Mouse (Mus musculus): ENCODE measurements around the gene Tax1bp1. TPM values are rescaled to one million over a fixed set of nuclear protein-coding genes. Genes with fewer than 3 reads are reported as not detected.

Tax1bp1 gene
- polyA plus RNA-seq, 1 experiment from 2014 or later = 161 TPM

DNA sequence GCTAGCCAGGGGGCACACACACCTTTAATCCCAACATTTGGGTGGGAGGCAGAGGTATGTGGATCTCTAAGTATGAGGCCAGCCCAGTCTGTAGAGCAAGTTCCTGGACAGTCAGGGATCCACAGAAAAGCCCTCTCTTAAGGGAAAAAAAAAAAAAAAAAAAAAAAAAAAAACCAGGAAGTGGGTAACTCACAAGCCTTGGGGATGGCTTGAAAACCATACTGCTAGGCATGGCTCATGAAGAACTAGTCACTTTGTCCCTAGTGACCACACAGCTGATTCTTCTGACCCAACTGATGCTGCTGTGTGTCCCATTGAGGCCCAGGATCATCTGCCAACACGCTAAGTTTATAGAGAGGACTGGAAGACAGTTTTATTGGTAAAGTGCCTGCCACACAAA is 14.5 kb upstream of the Tax1bp1 start:
- 81% methylated on average over 1 of the region's 1 CpGs for WGBS
- H3K4me1 ChIP-seq (replicated peaks; ENCODE audit: control insufficient read depth, insufficient read depth, low read length) = no peaks in the 10 kb centered on the region
- H3K4me3 ChIP-seq (replicated peaks; ENCODE audit: low read length) = no peak overlapping the region
- no peak overlapping the region for H3K9ac ChIP-seq (replicated peaks; ENCODE audit: low read depth, low read length)
- no peak overlapping the region for H3K4me2 ChIP-seq (ENCODE audit: low read length)
- no peaks in the 10 kb centered on the region for H3K36me3 ChIP-seq (ENCODE audit: control insufficient read depth, insufficient read depth)
- H3K9me3 ChIP-seq (ENCODE audit: control insufficient read depth, low read length) = no peaks in the 10 kb centered on the region
- no peaks in the 10 kb centered on the region for H3K27me3 ChIP-seq (replicated peaks; ENCODE audit: control insufficient read depth, insufficient read depth, low read length)
- ATAC-seq = no peak
- H3K27ac ChIP-seq (ENCODE audit: low read length) = no peak overlapping the region

- Histone ChIP-seq H3K27ac (ENCODE audit: low read length) (no peak overlapping the region), H3K9ac (replicated peaks; ENCODE audit: low read depth, low read length) (no peak overlapping the region), H3K36me3 (ENCODE audit: control insufficient read depth, insufficient read depth) (no peaks in the 10 kb centered on the region), H3K4me3 (replicated peaks; ENCODE audit: low read length) (no peak overlapping the region), H3K9me3 (ENCODE audit: control insufficient read depth, low read length) (no peaks in the 10 kb centered on the region), H3K4me1 (replicated peaks; ENCODE audit: control insufficient read depth, insufficient read depth, low read length) (no peaks in the 10 kb centered on the region), H3K27me3 (replicated peaks; ENCODE audit: control insufficient read depth, insufficient read depth, low read length) (0 out of 2 replicates have a peak, but pooled peaks cover 2% of the 10 kb centered on the region), H3K4me2 (ENCODE audit: low read length) (no peak overlapping the region)
- WGBS = 80% methylated on average over 4 of the region's 4 CpGs
- no peak for ATAC-seq
These were observed 13.6 kb upstream of the Tax1bp1 start for GRCm38 (mm10) chr6:52699899-52700298.

DNA sequence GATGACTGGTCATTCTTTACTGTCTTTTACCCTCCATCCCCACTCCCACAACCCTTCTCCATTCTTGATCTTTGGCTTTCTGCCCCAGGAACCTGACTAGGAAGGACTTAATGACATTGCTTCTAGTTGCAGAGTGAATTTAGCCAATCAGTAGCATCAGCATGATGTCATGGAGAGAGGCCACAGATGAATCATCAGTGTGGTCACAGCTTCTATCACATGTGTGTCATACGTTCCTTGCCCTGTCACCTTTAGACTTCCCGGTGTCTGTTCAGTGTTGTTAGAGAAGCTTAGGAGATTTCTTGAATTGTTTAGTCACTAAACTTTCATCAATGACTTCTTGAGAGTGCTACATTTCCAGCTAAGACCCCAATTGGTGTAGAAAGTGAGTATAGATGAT is 10.3 kb upstream of the Tax1bp1 start:
- H3K9ac ChIP-seq (replicated peaks; ENCODE audit: low read depth, low read length) = no peak overlapping the region
- 0 out of 2 replicates have a peak, but pooled peaks cover 2% of the 10 kb centered on the region for H3K27me3 ChIP-seq (replicated peaks; ENCODE audit: control insufficient read depth, insufficient read depth, low read length)
- no peak for ATAC-seq
- no peak overlapping the region for H3K4me2 ChIP-seq (ENCODE audit: low read length)
- no peaks in the 10 kb centered on the region for H3K9me3 ChIP-seq (ENCODE audit: control insufficient read depth, low read length)
- no peak overlapping the region for H3K27ac ChIP-seq (ENCODE audit: low read length)
- no peaks in the 10 kb centered on the region for H3K4me1 ChIP-seq (replicated peaks; ENCODE audit: control insufficient read depth, insufficient read depth, low read length)
- no peaks in the 10 kb centered on the region for H3K36me3 ChIP-seq (ENCODE audit: control insufficient read depth, insufficient read depth)
- 92% methylated on average over 2 of the region's 2 CpGs for WGBS
- no peak overlapping the region for H3K4me3 ChIP-seq (replicated peaks; ENCODE audit: low read length)

DNA sequence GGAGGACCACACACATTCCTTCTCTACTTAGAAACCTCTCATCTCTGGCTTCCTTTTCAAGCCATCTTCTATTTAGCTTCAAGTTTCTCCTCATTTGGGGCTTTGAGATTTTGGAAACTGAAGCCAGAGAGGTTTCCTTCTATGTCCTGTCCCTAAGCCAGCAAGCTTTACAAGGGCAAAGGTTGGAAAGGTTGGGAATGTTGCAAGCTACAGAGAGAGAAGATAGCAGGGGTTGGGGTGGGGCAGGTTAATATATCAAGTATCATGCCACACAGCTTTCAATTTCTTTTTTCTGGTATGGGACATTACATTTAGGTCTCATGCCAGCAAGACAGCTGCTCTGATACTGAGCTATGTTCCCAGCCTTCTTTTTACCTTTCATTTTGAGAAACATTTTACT is 8.2 kb upstream of the Tax1bp1 start:
- H3K27me3 ChIP-seq (replicated peaks; ENCODE audit: control insufficient read depth, insufficient read depth, low read length) = 0 out of 2 replicates have a peak, but pooled peaks cover 2% of the 10 kb centered on the region
- no peak overlapping the region for H3K4me2 ChIP-seq (ENCODE audit: low read length)
- H3K9ac ChIP-seq (replicated peaks; ENCODE audit: low read depth, low read length) = no peak overlapping the region
- no peak for ATAC-seq
- no peak overlapping the region for H3K27ac ChIP-seq (ENCODE audit: low read length)
- H3K36me3 ChIP-seq (ENCODE audit: control insufficient read depth, insufficient read depth) = no peaks in the 10 kb centered on the region
- no peaks in the 10 kb centered on the region for H3K4me1 ChIP-seq (replicated peaks; ENCODE audit: control insufficient read depth, insufficient read depth, low read length)
- H3K4me3 ChIP-seq (replicated peaks; ENCODE audit: low read length) = no peak overlapping the region
- no peaks in the 10 kb centered on the region for H3K9me3 ChIP-seq (ENCODE audit: control insufficient read depth, low read length)

DNA sequence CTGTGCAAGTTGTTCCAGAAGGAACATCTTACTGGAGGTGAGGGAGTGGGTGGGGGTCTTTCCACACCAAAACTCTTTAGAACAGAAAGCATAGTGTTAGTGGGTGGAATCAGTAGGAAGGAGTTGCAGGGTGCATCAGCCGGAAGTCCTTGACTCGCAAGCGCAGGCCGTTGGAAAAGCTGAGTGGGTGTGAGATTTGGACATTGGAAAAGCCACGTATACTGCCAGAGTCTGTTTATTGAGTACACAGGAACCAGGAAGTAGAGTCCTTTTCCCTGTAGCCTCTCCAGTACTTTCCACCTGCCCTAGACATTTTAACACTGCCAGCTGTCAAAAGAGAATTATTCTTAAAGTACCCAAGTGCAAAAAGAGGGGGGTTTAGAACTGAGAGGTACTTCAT is 5.7 kb upstream of the Tax1bp1 start:
- Histone ChIP-seq H3K4me2 (ENCODE audit: low read length) (no peak overlapping the region), H3K27ac (ENCODE audit: low read length) (no peak overlapping the region), H3K9ac (replicated peaks; ENCODE audit: low read depth, low read length) (no peak overlapping the region), H3K36me3 (ENCODE audit: control insufficient read depth, insufficient read depth) (no peaks in the 10 kb centered on the region), H3K4me1 (replicated peaks; ENCODE audit: control insufficient read depth, insufficient read depth, low read length) (no peaks in the 10 kb centered on the region), H3K9me3 (ENCODE audit: control insufficient read depth, low read length) (no peaks in the 10 kb centered on the region), H3K4me3 (replicated peaks; ENCODE audit: low read length) (no peak overlapping the region), H3K27me3 (replicated peaks; ENCODE audit: control insufficient read depth, insufficient read depth, low read length) (0 out of 2 replicates have a peak, but pooled peaks cover 2% of the 10 kb centered on the region)
- ATAC-seq = no peak
- WGBS = 89% methylated on average over 5 of the region's 5 CpGs

DNA sequence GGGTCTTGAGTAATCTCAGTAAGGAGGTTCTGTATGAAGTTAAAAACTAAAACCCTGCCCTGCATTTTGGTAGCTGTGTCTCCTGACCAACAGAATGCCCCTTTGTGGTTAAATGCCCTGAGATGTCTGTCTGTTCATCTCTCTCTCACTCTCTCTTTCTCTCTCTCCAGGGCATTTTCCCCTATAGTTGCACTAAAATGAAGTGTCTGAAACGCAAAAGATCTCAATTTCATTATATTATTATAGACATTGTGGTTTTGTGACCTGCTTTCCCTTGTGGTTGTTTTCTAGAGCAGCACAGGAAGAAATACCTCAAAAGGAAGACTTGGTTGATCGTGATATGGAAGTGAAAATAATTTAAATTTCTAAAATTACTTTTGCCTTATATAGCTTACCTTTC is 966 bp upstream of the Tax1bp1 start:
- Histone ChIP-seq H3K4me3 (replicated peaks; ENCODE audit: low read length) (no peak overlapping the region), H3K27ac (ENCODE audit: low read length) (no peak overlapping the region), H3K4me2 (ENCODE audit: low read length) (no peak overlapping the region), H3K9ac (replicated peaks; ENCODE audit: low read depth, low read length) (no peak overlapping the region), H3K4me1 (replicated peaks; ENCODE audit: control insufficient read depth, insufficient read depth, low read length) (peaks cover 3% of the 10 kb centered on the region), H3K27me3 (replicated peaks; ENCODE audit: control insufficient read depth, insufficient read depth, low read length) (no peaks in the 10 kb centered on the region), H3K36me3 (ENCODE audit: control insufficient read depth, insufficient read depth) (no peaks in the 10 kb centered on the region), H3K9me3 (ENCODE audit: control insufficient read depth, low read length) (no peaks in the 10 kb centered on the region)
- no peak for ATAC-seq
- WGBS = 87% methylated on average over 2 of the region's 2 CpGs

GRCm38 (mm10) chr6:52713897-52714509 is 474 bp downstream of the Tax1bp1 start:
- Histone ChIP-seq H3K9ac (replicated peaks; ENCODE audit: low read depth, low read length) (peak overlapping the region; percentile 89), H3K36me3 (ENCODE audit: control insufficient read depth, insufficient read depth) (no peaks in the 10 kb centered on the region), H3K9me3 (ENCODE audit: control insufficient read depth, low read length) (no peaks in the 10 kb centered on the region), H3K27ac (ENCODE audit: low read length) (peak overlapping the region; percentile 91), H3K27me3 (replicated peaks; ENCODE audit: control insufficient read depth, insufficient read depth, low read length) (no peaks in the 10 kb centered on the region), H3K4me2 (ENCODE audit: low read length) (peak overlapping the region; percentile 81), H3K4me1 (replicated peaks; ENCODE audit: control insufficient read depth, insufficient read depth, low read length) (peaks cover 3% of the 10 kb centered on the region), H3K4me3 (replicated peaks; ENCODE audit: low read length) (peak overlapping the region; percentile 99)
- WGBS = 0% methylated on average over 52 of the region's 52 CpGs
- ATAC-seq = peak; percentile 74

- H3K4me2 ChIP-seq (ENCODE audit: low read length) = no peak overlapping the region
- peaks cover 3% of the 10 kb centered on the region for H3K4me1 ChIP-seq (replicated peaks; ENCODE audit: control insufficient read depth, insufficient read depth, low read length)
- 89% methylated on average over 5 of the region's 5 CpGs for WGBS
These were observed 4.1 kb downstream of the Tax1bp1 start for GRCm38 (mm10) chr6:52717493-52718192.

GRCm38 (mm10) chr6:52724805-52725439 is 11.4 kb downstream of the Tax1bp1 start:
- H3K9ac ChIP-seq (replicated peaks; ENCODE audit: low read depth, low read length) = no peak overlapping the region
- H3K27me3 ChIP-seq (replicated peaks; ENCODE audit: control insufficient read depth, insufficient read depth, low read length) = no peaks in the 10 kb centered on the region
- H3K4me1 ChIP-seq (replicated peaks; ENCODE audit: control insufficient read depth, insufficient read depth, low read length) = no peaks in the 10 kb centered on the region
- peaks cover 11% of the 10 kb centered on the region; the same call in 1 of the 2 replicates for H3K36me3 ChIP-seq (ENCODE audit: control insufficient read depth, insufficient read depth)
- no peak overlapping the region for H3K4me2 ChIP-seq (ENCODE audit: low read length)
- no peak for ATAC-seq
- 55% methylated on average over 8 of the region's 8 CpGs for WGBS
- H3K27ac ChIP-seq (ENCODE audit: low read length) = no peak overlapping the region
- no peaks in the 10 kb centered on the region for H3K9me3 ChIP-seq (ENCODE audit: control insufficient read depth, low read length)
- H3K4me3 ChIP-seq (replicated peaks; ENCODE audit: low read length) = no peak overlapping the region

More at GRCm38 (mm10) chr6:52717493-52718192, 4.1 kb downstream of the Tax1bp1 start:
- H3K9ac ChIP-seq (replicated peaks; ENCODE audit: low read depth, low read length) = no peak overlapping the region
- no peaks in the 10 kb centered on the region for H3K36me3 ChIP-seq (ENCODE audit: control insufficient read depth, insufficient read depth)
- H3K27ac ChIP-seq (ENCODE audit: low read length) = no peak overlapping the region
- H3K4me3 ChIP-seq (replicated peaks; ENCODE audit: low read length) = no peak overlapping the region
- H3K9me3 ChIP-seq (ENCODE audit: control insufficient read depth, low read length) = no peaks in the 10 kb centered on the region
- no peak for ATAC-seq
- no peaks in the 10 kb centered on the region for H3K27me3 ChIP-seq (replicated peaks; ENCODE audit: control insufficient read depth, insufficient read depth, low read length)

All from forebrain, embryonic 16.5 days (tissue).